Mouse (Mus musculus): ENCODE results near the gene Pabpc4. TPM values are rescaled to one million over a fixed set of nuclear protein-coding genes. Genes with fewer than 3 reads are reported as not detected.

Pabpc4 gene
- 79.4 and 99.7 TPM in 2 replicates for polyA plus RNA-seq (2015; fragmentation: Nextera tagmentation; extraction: Ambion mirVana)

DNA sequence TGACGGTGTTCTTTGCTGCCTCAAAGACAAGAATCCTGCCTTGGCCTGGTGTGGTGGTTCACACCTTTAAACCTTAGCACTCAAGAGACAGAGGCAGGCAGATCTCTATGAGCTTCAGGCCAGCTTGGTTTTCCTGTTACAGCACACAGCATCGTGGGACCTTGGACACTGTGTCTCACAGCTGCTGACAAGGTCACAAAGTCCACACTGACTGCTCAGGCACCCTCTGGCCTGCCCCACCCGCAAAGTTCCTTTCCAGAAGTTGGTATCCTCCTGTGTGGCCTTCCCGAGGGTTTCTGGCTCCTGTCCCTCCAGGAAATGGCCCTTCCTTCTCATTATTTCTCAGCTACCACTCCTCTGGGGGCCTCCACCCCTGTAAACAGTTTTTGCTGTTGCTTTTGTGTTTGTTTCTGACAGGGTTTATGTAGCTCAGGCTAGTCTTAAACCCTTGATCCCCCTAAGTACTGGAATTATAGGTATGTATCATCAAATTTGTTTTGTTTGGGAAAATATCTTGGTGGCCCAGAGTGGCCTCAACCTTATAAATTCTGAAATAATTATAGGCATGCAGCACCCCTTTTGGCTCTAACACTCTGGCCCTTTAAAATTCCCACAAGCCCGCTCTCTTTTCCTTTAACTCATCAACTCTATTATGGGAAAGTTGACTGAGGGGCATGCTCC is at the start of gene Pabpc4:
TSS of gene Pabpc4 (plus strand) at position 631 of the 681 bp plus-strand sequence.
- Histone ChIP-seq H3K9ac (no peak within 1 kb of the TSS), H3K4me2 (no peak within 1 kb of the TSS), H3K36me3 (replicated peaks) (no peaks in the 10 kb centered on the region), H3K27me3 (no peaks in the 10 kb centered on the region), H3K9me3 (replicated peaks) (no peaks in the 10 kb centered on the region), H3K27ac (replicated peaks) (no peak within 1 kb of the TSS), H3K4me1 (replicated peaks) (no peaks in the 10 kb centered on the region), H3K4me3 (replicated peaks) (no peak within 1 kb of the TSS)
- ATAC-seq (ENCODE audit: insufficient read depth): no peak
- WGBS (ENCODE audit: insufficient replicate concordance): 49% methylated on average over 5 of the region's 5 CpGs

DNA sequence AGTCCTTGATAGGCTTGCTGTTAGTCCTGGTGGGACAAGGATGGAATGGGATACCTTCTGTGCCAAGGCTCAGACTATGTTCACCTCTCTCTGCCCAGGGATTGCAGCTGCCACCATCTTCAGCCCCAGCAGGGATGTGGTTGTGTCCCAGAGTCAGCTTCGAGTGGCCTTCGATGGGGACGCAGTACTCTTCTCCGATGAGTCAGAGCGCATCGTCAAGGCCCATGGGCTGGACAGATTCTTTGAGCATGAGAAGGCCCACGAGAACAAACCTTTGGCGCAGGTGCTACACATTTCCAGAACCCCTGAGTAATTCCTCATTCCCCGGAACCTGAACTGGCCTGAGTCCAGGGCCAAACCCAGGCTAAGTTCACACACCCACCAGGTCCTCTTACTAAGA is 48.2 kb upstream of the Pabpc4 start:
- 78% methylated on average over 9 of the region's 9 CpGs for WGBS (ENCODE audit: insufficient replicate concordance)
- H3K4me3 ChIP-seq (replicated peaks): no peak overlapping the region
- peaks cover 2% of the 10 kb centered on the region; the same call in 1 of the 2 replicates for H3K27me3 ChIP-seq
- no peak overlapping the region for H3K4me2 ChIP-seq
- no peaks in the 10 kb centered on the region for H3K9me3 ChIP-seq (replicated peaks)
- no peak overlapping the region for H3K27ac ChIP-seq (replicated peaks)
- ATAC-seq (ENCODE audit: insufficient read depth): no peak
- no peaks in the 10 kb centered on the region for H3K36me3 ChIP-seq (replicated peaks)
- H3K9ac ChIP-seq: no peak overlapping the region
- H3K4me1 ChIP-seq (replicated peaks): no peaks in the 10 kb centered on the region

DNA sequence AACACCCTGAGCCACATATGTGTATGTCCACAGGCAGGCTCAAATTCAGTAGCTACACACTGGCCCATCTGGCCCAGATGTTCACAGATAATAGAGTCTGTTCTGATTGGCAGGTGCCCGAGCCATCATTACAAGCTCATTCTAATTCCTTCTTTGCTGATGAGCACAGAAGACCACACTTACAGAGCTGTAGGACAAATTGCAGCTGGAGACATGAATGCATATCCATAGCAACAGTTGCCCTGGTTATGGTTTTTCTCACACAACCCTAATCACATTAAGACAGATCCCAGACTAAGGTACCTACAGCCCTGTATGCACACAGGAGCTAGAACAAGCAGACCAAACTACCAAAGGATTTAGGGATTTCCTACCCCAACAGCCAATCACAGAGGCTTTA is 46.8 kb upstream of the Pabpc4 start:
- Histone ChIP-seq H3K27ac (replicated peaks) (no peak overlapping the region), H3K9me3 (replicated peaks) (no peaks in the 10 kb centered on the region), H3K4me2 (no peak overlapping the region), H3K27me3 (no peaks in the 10 kb centered on the region), H3K36me3 (replicated peaks) (no peaks in the 10 kb centered on the region), H3K4me1 (replicated peaks) (no peaks in the 10 kb centered on the region), H3K9ac (no peak overlapping the region), H3K4me3 (replicated peaks) (no peak overlapping the region)
- WGBS (ENCODE audit: insufficient replicate concordance): 63% methylated on average over 1 of the region's 1 CpGs
- no peak for ATAC-seq (ENCODE audit: insufficient read depth)

DNA sequence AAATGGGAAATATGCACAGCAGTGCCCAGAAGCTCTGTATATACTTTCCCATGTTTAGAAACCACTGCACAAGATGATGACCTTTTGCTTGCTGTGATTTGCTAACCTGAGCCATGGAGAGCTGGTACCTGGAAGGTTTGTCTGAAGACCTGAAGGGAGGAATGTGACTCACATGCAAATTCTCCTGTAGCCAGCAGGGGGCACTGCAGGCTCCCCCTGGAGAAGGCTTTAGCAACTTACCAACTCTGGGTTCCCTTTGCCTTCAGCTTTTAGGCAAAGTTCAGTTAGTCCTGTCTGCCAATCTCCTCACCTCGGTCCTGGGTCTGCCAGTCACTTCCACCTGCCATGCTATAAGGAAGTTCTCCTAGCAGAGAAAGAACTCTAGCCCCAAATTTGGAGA is 45.4 kb upstream of the Pabpc4 start:
- H3K27ac ChIP-seq (replicated peaks): no peak overlapping the region
- no peak overlapping the region for H3K4me2 ChIP-seq
- no peaks in the 10 kb centered on the region for H3K27me3 ChIP-seq
- no peaks in the 10 kb centered on the region for H3K9me3 ChIP-seq (replicated peaks)
- no peaks in the 10 kb centered on the region for H3K36me3 ChIP-seq (replicated peaks)
- no peak overlapping the region for H3K4me3 ChIP-seq (replicated peaks)
- no peaks in the 10 kb centered on the region for H3K4me1 ChIP-seq (replicated peaks)
- ATAC-seq (ENCODE audit: insufficient read depth): no peak
- WGBS (ENCODE audit: insufficient replicate concordance): 3% methylated on average over 1 of the region's 1 CpGs
- no peak overlapping the region for H3K9ac ChIP-seq

DNA sequence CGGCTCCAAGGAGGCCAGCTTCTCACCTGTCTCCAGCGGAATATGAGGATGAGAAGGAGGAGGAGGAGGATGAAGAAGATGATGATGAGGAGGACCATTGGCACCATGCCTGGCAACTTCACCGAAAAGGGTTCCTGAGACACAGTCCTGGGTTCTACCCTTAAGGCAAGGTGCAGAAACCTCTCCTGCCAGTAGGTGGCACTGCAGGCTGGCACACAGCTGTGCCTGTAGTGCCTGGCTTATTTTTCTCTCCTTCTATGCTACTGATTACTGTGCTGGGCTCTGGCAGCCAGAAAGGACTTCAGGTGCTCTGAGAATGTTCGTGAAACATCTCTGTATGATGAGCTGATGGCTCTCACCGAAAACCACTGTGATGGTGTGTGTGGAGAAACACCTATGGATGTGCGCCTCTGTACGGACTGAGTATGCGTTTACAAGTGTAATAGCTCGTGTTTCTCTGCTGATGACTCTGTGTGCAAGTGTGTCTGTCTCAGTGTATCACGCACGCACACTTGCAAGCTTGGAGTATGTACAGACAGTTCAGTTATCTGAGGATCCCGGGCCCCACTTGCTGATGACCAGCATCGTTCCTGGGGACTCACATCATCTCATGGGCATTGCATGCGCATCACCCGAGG is 42.3 kb upstream of the Pabpc4 start:
- H3K4me3 ChIP-seq (replicated peaks): no peak overlapping the region
- no peak overlapping the region for H3K27ac ChIP-seq (replicated peaks)
- ATAC-seq (ENCODE audit: insufficient read depth): no peak
- H3K4me2 ChIP-seq: no peak overlapping the region
- 61% methylated on average over 15 of the region's 15 CpGs for WGBS (ENCODE audit: insufficient replicate concordance)
- no peaks in the 10 kb centered on the region for H3K27me3 ChIP-seq
- no peak overlapping the region for H3K9ac ChIP-seq
- H3K36me3 ChIP-seq (replicated peaks): no peaks in the 10 kb centered on the region
- no peaks in the 10 kb centered on the region for H3K9me3 ChIP-seq (replicated peaks)
- H3K4me1 ChIP-seq (replicated peaks): no peaks in the 10 kb centered on the region

DNA sequence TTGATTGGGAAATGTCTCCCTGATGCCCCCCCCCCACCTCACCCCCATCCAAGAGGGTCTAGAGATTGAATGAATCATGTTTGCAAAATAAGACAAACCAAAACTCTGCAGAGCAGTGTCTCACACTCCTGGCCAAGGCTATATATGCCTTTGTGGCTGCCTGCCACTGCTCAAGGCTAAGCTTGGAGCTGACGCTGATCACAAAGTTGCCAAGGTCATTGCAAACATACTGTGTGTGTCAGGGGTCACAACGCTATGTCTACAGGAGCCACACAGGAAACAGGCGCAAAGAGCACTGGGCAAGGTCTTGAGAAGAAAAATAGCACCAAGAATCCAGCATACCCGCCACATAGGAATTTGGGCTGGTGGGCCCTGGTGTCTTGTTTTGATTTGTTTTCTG is 41.5 kb upstream of the Pabpc4 start:
- no peak overlapping the region for H3K4me2 ChIP-seq
- no peak overlapping the region for H3K9ac ChIP-seq
- H3K36me3 ChIP-seq (replicated peaks): no peaks in the 10 kb centered on the region
- ATAC-seq (ENCODE audit: insufficient read depth): no peak
- no peaks in the 10 kb centered on the region for H3K27me3 ChIP-seq
- 57% methylated on average over 4 of the region's 4 CpGs for WGBS (ENCODE audit: insufficient replicate concordance)
- H3K4me3 ChIP-seq (replicated peaks): no peak overlapping the region
- H3K27ac ChIP-seq (replicated peaks): no peak overlapping the region
- no peaks in the 10 kb centered on the region for H3K9me3 ChIP-seq (replicated peaks)
- H3K4me1 ChIP-seq (replicated peaks): no peaks in the 10 kb centered on the region

DNA sequence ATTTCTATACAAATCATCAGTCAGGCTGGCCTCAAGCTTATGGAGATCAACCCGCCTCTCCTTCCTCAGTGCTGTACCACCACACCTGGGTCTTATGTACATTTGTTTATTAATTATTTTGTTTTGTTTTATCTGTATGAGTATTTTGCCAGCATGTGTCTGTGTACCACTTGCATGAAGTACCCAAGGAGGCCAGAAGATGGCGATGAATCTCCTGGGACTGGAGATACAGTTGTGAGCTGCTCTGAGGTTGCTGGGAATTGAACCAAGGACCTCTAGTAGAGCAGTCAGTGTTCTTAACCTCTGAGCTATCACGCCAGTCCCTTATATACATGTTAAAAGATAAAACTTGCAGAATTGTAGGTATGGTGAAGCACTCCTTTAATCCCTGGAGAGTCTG is 38.8 kb upstream of the Pabpc4 start:
- H3K27ac ChIP-seq (replicated peaks): no peak overlapping the region
- H3K9ac ChIP-seq: no peak overlapping the region
- 0 out of 2 replicates have a peak, but pooled peaks cover 6% of the 10 kb centered on the region for H3K27me3 ChIP-seq
- no peak overlapping the region for H3K4me3 ChIP-seq (replicated peaks)
- no peaks in the 10 kb centered on the region for H3K9me3 ChIP-seq (replicated peaks)
- no peak overlapping the region for H3K4me2 ChIP-seq
- no peaks in the 10 kb centered on the region for H3K36me3 ChIP-seq (replicated peaks)
- 43% methylated on average over 3 of the region's 3 CpGs for WGBS (ENCODE audit: insufficient replicate concordance)
- H3K4me1 ChIP-seq (replicated peaks): no peaks in the 10 kb centered on the region
- no peak for ATAC-seq (ENCODE audit: insufficient read depth)

DNA sequence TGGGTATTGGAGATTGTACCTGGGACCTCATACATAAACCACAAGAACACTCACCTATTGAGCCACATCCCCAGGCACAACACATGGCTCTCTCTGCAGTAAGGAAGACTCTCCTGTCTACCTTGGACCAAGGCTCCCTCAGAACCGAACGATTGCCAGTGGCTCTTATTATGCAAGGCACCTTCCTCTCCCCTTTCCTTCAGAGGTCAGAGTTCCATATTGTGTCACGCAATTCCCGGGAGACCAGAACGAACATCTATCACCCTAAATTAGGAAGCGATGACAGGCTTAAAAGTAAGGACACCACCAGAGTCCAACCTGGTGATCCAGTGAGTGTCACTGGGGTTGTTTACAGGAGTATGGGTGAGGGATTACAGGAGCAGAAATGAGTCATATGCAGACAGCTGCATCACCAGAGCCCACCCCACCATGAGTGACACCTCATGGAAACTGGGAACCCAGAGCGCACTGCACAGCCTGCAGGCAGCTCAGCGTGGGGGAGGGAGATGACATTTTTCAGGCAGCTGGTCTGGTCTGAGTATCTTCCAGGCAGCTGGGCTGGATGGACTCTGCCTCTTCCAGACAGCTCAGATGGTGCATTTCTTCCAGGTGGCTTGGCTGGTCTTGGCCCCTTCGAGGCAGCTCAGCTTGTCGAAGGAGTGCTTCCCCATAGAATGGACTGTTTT is 36.3 kb upstream of the Pabpc4 start:
- 61% methylated on average over 10 of the region's 10 CpGs for WGBS (ENCODE audit: insufficient replicate concordance)
- no peak overlapping the region for H3K4me3 ChIP-seq (replicated peaks)
- no peak for ATAC-seq (ENCODE audit: insufficient read depth)
- no peaks in the 10 kb centered on the region for H3K9me3 ChIP-seq (replicated peaks)
- H3K9ac ChIP-seq: no peak overlapping the region
- peaks cover 18% of the 10 kb centered on the region; the same call in 1 of the 2 replicates for H3K27me3 ChIP-seq
- H3K4me2 ChIP-seq: no peak overlapping the region
- no peak overlapping the region for H3K27ac ChIP-seq (replicated peaks)
- no peaks in the 10 kb centered on the region for H3K36me3 ChIP-seq (replicated peaks)
- H3K4me1 ChIP-seq (replicated peaks): no peaks in the 10 kb centered on the region

DNA sequence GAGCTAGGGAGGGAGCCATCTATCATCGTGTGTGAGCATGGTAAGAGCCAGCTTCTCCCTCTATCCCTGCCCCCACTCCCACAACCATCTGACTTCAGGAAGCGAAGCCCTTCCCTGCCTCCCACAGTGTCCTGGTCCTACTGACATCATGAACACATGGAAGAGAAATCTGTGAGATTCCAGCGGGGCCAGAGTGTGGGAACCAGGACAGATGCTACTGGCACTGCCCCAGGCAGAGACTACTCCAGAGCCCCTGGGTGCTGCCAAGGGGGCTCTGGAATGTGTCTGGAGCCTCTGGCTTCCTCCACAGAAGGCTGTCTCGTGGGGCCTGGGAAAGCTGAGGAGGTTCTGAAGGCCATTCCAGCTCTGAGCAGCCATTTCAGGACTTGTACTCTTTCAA is 34.4 kb upstream of the Pabpc4 start:
- Histone ChIP-seq H3K27ac (replicated peaks) (no peak overlapping the region), H3K27me3 (peaks cover 32% of the 10 kb centered on the region), H3K4me1 (replicated peaks) (no peaks in the 10 kb centered on the region), H3K4me2 (no peak overlapping the region), H3K36me3 (replicated peaks) (no peaks in the 10 kb centered on the region), H3K9ac (no peak overlapping the region), H3K4me3 (replicated peaks) (no peak overlapping the region), H3K9me3 (replicated peaks) (no peaks in the 10 kb centered on the region)
- no peak for ATAC-seq (ENCODE audit: insufficient read depth)
- WGBS (ENCODE audit: insufficient replicate concordance): 40% methylated on average over 4 of the region's 4 CpGs

DNA sequence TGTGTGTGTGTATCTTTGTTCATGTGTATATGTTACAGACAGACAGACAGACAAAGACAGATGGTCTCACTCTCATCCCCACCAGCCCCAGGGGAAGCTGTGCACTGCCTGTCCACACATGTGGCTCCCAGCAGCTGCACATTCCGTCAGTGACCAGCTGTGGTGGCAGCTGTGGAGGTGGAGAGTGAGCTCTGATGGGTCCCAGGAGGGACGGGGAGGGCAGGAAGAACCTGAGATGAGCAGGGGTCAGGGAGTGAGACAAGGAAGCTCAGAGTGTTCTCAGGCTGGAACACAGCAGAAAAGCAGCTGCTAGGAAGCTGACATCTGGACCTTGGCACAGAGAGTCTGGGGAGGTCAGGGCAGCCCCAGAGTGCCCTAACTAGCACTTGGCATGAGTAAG is 33.9 kb upstream of the Pabpc4 start:
- 30% methylated on average over 2 of the region's 2 CpGs for WGBS (ENCODE audit: insufficient replicate concordance)
- no peak overlapping the region for H3K4me2 ChIP-seq
- no peak overlapping the region for H3K9ac ChIP-seq
- peaks cover 38% of the 10 kb centered on the region for H3K27me3 ChIP-seq
- H3K4me3 ChIP-seq (replicated peaks): no peak overlapping the region
- no peak for ATAC-seq (ENCODE audit: insufficient read depth)
- no peak overlapping the region for H3K27ac ChIP-seq (replicated peaks)
- H3K36me3 ChIP-seq (replicated peaks): no peaks in the 10 kb centered on the region
- H3K4me1 ChIP-seq (replicated peaks): no peaks in the 10 kb centered on the region
- H3K9me3 ChIP-seq (replicated peaks): no peaks in the 10 kb centered on the region

DNA sequence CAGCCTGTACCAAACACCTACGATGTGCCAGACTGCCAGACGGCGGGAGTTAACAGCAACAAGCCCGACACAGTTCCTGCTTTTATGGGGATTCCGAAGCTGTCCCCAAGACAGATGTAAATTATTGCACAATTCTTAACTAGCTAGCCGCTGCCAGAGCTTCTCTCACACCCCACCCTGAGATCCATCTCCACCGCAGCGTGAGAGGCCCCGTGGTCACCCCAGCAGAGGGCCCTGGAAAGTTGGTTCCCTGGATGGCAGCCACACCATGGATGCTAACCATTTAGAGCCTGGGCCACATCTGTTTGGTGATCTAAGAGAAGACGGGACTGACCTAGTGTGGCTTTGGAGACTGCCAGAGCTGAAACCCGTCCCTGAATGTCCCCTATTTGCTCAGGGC is 33.0 kb upstream of the Pabpc4 start:
- Histone ChIP-seq H3K4me3 (replicated peaks) (no peak overlapping the region), H3K4me1 (replicated peaks) (no peaks in the 10 kb centered on the region), H3K27ac (replicated peaks) (no peak overlapping the region), H3K9me3 (replicated peaks) (no peaks in the 10 kb centered on the region), H3K9ac (no peak overlapping the region), H3K4me2 (no peak overlapping the region), H3K36me3 (replicated peaks) (no peaks in the 10 kb centered on the region), H3K27me3 (peaks cover 47% of the 10 kb centered on the region)
- WGBS (ENCODE audit: insufficient replicate concordance): 52% methylated on average over 11 of the region's 11 CpGs
- no peak for ATAC-seq (ENCODE audit: insufficient read depth)

Data from liver, embryonic 15.5 days (tissue).